Mouse (Mus musculus) forebrain, postnatal 0 days (tissue): ENCODE measurements around the gene Megf11. TPM values are rescaled to one million over a fixed set of nuclear protein-coding genes. Genes with fewer than 3 reads are reported as not detected.

Experiments used
- ATAC-seq: fragments of 200-750 bp; cut with Nextera tagmentation; 2 replicates; pipeline ENCODE4 v1.8.0; 2017; ENCODE audit warnings: mild to moderate bottlenecking, moderate library complexity
- DNase-seq: peaks from one replicate; pipeline ENCODE4 v3.0.0-alpha.2; 2015
- H3K27ac ChIP-seq: fragments of 300-500 bp; sonication (generic); 2 replicates; pipeline ENCODE4 v1.5.1; 2014; ENCODE audit warnings: low read depth, mild to moderate bottlenecking, antibody characterized with exemption, low read length, moderate library complexity, mixed read lengths
- H3K27me3 ChIP-seq: fragments of 300-500 bp; sonication (generic); 2 replicates; pipeline ENCODE4 v1.6.1; 2014; ENCODE audit warnings: mild to moderate bottlenecking, low read length, mixed read lengths; ENCODE audit not compliant: insufficient read depth
- H3K36me3 ChIP-seq: fragments of 300-500 bp; sonication (generic); 2 replicates; pipeline ENCODE4 v1.6.1; 2014; ENCODE audit warnings: mild to moderate bottlenecking, moderate library complexity; ENCODE audit not compliant: insufficient read depth
- H3K4me1 ChIP-seq: fragments of 300-500 bp; sonication (generic); 2 replicates; pipeline ENCODE4 v1.6.1; 2014; ENCODE audit warnings: antibody characterized with exemption; ENCODE audit not compliant: insufficient read depth
- H3K4me2 ChIP-seq: fragments of 300-500 bp; sonication (generic); 2 replicates; pipeline ENCODE4 v1.6.1; 2014; ENCODE audit warnings: low read depth, mild to moderate bottlenecking, moderate library complexity
- H3K4me3 ChIP-seq: fragments of 300-500 bp; sonication (generic); 2 replicates; pipeline ENCODE4 v1.5.1; 2014; ENCODE audit warnings: low read depth, low read length, mixed read lengths
- H3K9ac ChIP-seq: fragments of 300-500 bp; sonication (generic); 2 replicates; pipeline ENCODE4 v1.6.1; 2014; ENCODE audit warnings: mild to moderate bottlenecking
- H3K9me3 ChIP-seq: fragments of 300-500 bp; sonication (generic); 2 replicates; pipeline ENCODE4 v1.6.1; 2016; ENCODE audit warnings: low read length
- CTCF ChIP-seq: sonication (generic); IDR thresholded peaks from 2 replicates; pipeline ENCODE4 v1.5.1; 2016; ENCODE audit warnings: antibody characterized with exemption, control low read depth, low read depth
- WGBS: fragments of 180-500 bp; shearing (Covaris S2); extraction: QIAGEN DNeasy Blood & Tissue Kit; methylation state at CpG from one replicate; pipeline ENCODE4 v1.1.7; 2014; 5-methylcytosine and 5-hydroxymethylcytosine counted together
- polyA plus RNA-seq: library from polyadenylated mRNA; unstranded; fragments of >200 nt; fragmentation: Nextera tagmentation; extraction: Ambion mirVana; gene quantifications from 2 replicates; pipeline ENCODE4 v1.2.1, GENCODE M21; 2015
- total RNA-seq: library from RNA; depleted of rRNA; stranded (reverse); fragments of >200 nt; gene quantifications from 2 replicates; pipeline ENCODE4 v1.2.3, GENCODE M21; 2014

Megf11 gene
- total and polyA plus RNA-seq, 2 experiments from 2014 or later, result 8.9 to 14.5 TPM

DNA sequence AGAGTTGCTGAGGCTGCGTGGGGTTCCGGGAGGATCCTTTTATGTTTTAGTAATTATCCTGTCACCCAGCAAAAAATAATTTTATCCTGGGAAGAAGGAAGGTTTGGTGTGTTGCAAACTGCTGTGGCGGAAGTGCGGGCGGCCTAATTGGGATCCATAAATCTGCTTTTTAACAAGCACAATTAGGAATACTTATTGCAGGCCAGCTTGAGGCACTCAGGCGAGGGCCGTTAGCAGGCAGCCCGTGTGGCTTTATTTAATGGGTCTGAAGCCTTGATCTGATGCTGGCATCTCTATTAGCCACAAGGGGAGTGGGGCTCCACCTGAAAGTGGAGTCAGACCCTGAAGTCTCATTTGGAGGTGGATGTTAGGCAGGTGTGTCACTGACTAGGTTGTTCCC lies 23.4 kb downstream of the Megf11 start:
- Histone ChIP-seq H3K9me3 (no peaks in the 10 kb centered on the region), H3K9ac (no peak overlapping the region), H3K4me1 (no peaks in the 10 kb centered on the region), H3K27me3 (no peaks in the 10 kb centered on the region), H3K36me3 (no peaks in the 10 kb centered on the region), H3K27ac (no peak overlapping the region), H3K4me2 (no peak overlapping the region), H3K4me3 (no peak overlapping the region)
- DNase-seq (no peak), ATAC-seq (no peak)
- 33% methylated on average over 8 of the region's 8 CpGs for WGBS
- TF ChIP-seq CTCF, result no peak

DNA sequence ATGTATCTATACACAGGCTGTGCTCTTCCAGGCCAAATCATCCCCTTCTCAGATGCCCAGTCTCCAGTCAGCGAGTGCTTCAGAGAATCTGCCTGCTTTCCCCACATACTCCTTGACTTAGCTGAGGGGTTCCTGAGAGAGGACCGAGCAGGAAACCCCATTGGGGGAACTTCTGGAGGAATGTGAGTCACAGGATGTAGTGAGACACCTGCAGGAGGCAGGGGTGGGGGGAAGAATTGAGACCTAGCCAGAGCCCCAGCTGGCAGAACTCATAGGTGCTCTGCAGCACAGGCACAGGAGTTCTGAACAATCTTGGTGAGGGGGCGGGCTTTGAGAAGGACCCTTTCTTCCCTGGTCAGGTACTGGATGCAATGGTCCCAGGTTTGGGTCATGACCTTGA lies 35.0 kb downstream of the Megf11 start:
- H3K36me3 ChIP-seq, result no peaks in the 10 kb centered on the region
- ATAC-seq (no peak), DNase-seq (no peak)
- no peak for TF ChIP-seq CTCF
- no peak overlapping the region for H3K4me2 ChIP-seq
- no peak overlapping the region for H3K4me3 ChIP-seq
- H3K9me3 ChIP-seq, result no peaks in the 10 kb centered on the region
- H3K27me3 ChIP-seq, result no peaks in the 10 kb centered on the region
- no peak overlapping the region for H3K27ac ChIP-seq
- no peak overlapping the region for H3K9ac ChIP-seq
- WGBS, result 83% methylated on average over 3 of the region's 3 CpGs
- H3K4me1 ChIP-seq, result peaks cover 3% of the 10 kb centered on the region; the same call in 1 of the 2 replicates

DNA sequence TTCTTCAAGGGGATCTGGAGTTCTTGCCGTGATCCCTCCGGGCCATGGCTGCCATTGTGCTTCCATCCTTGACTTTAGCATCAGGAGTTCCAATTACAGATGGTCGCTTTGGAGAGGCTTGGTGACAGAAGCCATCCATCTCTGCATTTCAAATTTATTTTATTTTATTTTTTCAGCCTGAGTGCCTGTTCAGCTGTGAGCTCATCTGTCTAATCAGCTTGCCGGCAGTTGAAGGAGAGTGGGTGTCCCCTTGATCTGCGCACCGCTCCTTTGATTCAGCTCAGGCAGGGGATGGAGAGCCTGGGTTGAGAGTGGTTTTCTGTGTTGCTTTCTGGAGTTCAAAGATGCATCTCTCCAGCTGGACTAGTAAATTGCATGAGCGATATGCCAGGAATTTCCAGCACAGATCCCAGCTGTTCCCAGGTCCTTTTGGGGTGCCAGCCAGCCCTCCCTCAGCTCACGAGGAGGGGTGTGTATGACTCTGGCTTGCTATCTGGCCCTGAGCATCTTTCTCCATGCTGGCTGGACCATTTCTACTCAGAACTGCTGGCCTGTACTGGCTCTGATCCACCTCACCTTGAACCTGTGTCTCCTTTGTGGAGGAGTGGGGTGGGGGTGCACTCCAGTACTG lies 36.7 kb downstream of the Megf11 start:
- H3K36me3 ChIP-seq, result no peaks in the 10 kb centered on the region
- H3K4me1 ChIP-seq, result peaks cover 3% of the 10 kb centered on the region; the same call in 1 of the 2 replicates
- no peak overlapping the region for H3K4me3 ChIP-seq
- H3K27me3 ChIP-seq, result no peaks in the 10 kb centered on the region
- ATAC-seq, result peak; percentile 29
- DNase-seq, result no peak
- no peak for TF ChIP-seq CTCF
- no peak overlapping the region for H3K9ac ChIP-seq
- H3K4me2 ChIP-seq, result no peak overlapping the region
- no peaks in the 10 kb centered on the region for H3K9me3 ChIP-seq
- no peak overlapping the region for H3K27ac ChIP-seq
- 62% methylated on average over 8 of the region's 8 CpGs for WGBS

DNA sequence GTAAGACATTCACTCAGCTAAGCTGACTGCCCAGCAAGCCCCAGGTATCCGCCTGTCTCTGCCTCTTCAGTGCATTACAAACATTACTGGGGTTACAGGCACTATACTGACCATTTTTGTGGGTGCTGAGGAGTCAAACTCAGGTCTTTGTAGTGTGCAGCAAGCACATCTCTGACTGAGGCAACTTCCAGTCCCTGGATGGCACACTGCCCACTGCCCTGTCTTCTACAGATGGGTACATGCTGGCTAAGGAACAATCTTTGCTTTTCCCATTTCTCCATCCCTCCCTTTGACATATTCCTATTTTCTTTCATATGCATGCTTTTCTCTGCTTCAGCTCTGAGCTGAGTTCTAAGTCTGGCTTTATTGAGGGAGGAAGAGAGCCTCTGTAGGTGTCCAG lies 38.5 kb downstream of the Megf11 start:
- no peak overlapping the region for H3K4me2 ChIP-seq
- peaks cover 3% of the 10 kb centered on the region; the same call in 1 of the 2 replicates for H3K4me1 ChIP-seq
- H3K27ac ChIP-seq, result no peak overlapping the region
- H3K27me3 ChIP-seq, result no peaks in the 10 kb centered on the region
- 93% methylated on average over 1 of the region's 1 CpGs for WGBS
- ATAC-seq (no peak), DNase-seq (no peak)
- H3K4me3 ChIP-seq, result no peak overlapping the region
- H3K9ac ChIP-seq, result no peak overlapping the region
- TF ChIP-seq CTCF, result no peak
- no peaks in the 10 kb centered on the region for H3K9me3 ChIP-seq
- H3K36me3 ChIP-seq, result no peaks in the 10 kb centered on the region

DNA sequence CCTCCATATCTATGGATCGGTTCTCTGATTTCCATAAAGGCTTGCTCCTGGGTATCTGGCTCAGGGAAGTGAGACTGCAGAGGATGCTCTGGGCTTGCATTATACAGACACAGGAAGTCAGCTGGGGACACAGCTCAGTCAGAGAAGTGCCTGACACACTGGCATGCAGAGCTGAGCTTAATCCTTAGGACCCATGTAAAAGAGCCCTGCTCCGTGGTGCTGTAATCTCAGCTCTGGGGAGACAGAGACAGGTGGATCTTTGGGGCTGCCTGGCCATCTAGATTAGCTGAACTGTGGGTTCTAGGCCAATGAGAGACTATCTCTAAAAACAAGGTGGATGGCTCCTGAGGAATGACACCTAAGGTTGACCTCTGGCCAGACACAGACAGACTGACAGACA lies 50.7 kb downstream of the Megf11 start:
- DNase-seq, result no peak
- Histone ChIP-seq H3K9me3 (no peaks in the 10 kb centered on the region), H3K27ac (no peak overlapping the region), H3K4me2 (no peak overlapping the region), H3K36me3 (no peaks in the 10 kb centered on the region), H3K27me3 (no peaks in the 10 kb centered on the region), H3K9ac (no peak overlapping the region), H3K4me3 (no peak overlapping the region), H3K4me1 (no peaks in the 10 kb centered on the region)
- no peak for TF ChIP-seq CTCF
- 66% methylated on average over 2 of the region's 2 CpGs for WGBS
- no peak for ATAC-seq

DNA sequence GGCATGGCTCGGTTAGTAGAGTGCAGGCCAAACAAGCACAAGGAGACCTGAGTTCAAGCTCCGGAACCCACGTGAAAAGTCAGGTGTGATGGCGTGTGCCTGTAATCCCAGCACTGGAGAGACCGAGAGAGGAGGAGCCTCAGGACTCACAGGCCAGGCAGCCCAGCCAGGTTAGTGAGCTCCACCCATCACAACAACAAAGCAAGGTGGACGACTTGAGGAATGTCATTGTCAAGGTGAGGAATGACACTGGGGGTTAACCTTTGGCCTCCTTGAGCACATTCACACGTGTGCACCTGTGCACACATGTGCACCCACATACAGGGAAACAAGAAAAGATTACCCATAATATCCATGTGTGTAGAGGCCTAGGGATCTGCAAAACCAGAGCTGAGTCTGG lies 54.7 kb downstream of the Megf11 start:
- no peak overlapping the region for H3K4me2 ChIP-seq
- 88% methylated on average over 7 of the region's 7 CpGs for WGBS
- no peak for TF ChIP-seq CTCF
- no peak for DNase-seq
- no peaks in the 10 kb centered on the region for H3K4me1 ChIP-seq
- H3K36me3 ChIP-seq, result no peaks in the 10 kb centered on the region
- H3K27me3 ChIP-seq, result no peaks in the 10 kb centered on the region
- H3K4me3 ChIP-seq, result no peak overlapping the region
- H3K9ac ChIP-seq, result no peak overlapping the region
- H3K27ac ChIP-seq, result no peak overlapping the region
- H3K9me3 ChIP-seq, result no peaks in the 10 kb centered on the region
- no peak for ATAC-seq

DNA sequence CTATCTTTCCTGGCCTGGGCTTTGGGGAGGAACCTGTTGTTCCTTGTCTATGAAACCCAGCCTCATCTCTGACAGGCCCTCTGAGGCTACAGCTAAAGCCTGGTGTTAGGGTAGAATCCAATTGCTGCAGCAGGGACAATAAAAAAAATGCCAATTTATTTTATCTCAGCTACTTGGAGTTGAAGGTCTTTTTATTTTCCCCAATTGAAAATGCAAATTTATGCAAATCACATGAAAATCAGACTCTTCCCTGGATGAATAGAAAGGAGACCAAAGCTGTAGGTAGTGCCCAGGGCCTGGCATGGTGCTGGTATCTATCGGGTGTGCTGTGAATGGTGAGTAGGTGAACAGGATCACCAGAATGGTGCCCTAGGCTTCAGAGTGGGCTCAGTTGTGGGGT lies 60.6 kb downstream of the Megf11 start:
- no peak for ATAC-seq

More for the DNA sequence above, 60.6 kb downstream of the Megf11 start:
- H3K4me2 ChIP-seq, result no peak overlapping the region
- 19% methylated on average over 1 of the region's 1 CpGs for WGBS
- H3K4me1 ChIP-seq, result 0 out of 2 replicates have a peak, but pooled peaks cover 10% of the 10 kb centered on the region
- H3K27ac ChIP-seq, result no peak overlapping the region
- H3K9me3 ChIP-seq, result no peaks in the 10 kb centered on the region
- DNase-seq, result no peak
- no peaks in the 10 kb centered on the region for H3K36me3 ChIP-seq
- TF ChIP-seq CTCF, result no peak
- no peak overlapping the region for H3K9ac ChIP-seq
- no peak overlapping the region for H3K4me3 ChIP-seq
- H3K27me3 ChIP-seq, result no peaks in the 10 kb centered on the region
